Mouse (Mus musculus): ENCODE measurements around the gene Gnb5. TPM values are rescaled to one million over a fixed set of nuclear protein-coding genes. Genes with fewer than 3 reads are reported as not detected.
A peak's percentile ranks its signal among the peaks of the same experiment; 100 is the strongest.

Gnb5 gene
- polyA plus RNA-seq, 1 experiment from 2014 or later, result 24.6 TPM

GRCm38 (mm10) chr9:75312008-75312407 is 5.9 kb downstream of the Gnb5 start:
- no peak overlapping the region for H3K4me2 ChIP-seq
- 19% methylated on average over 4 of the region's 4 CpGs for WGBS
- H3K36me3 ChIP-seq, result no peaks in the 10 kb centered on the region
- H3K27me3 ChIP-seq, result no peaks in the 10 kb centered on the region
- no peak overlapping the region for H3K9ac ChIP-seq
- ATAC-seq (ENCODE audit: insufficient number of reproducible peaks, low FRiP score, low TSS enrichment, low read depth), result no peak
- peaks cover 24% of the 10 kb centered on the region for H3K4me1 ChIP-seq
- no peak overlapping the region for H3K4me3 ChIP-seq
- no peak overlapping the region for H3K27ac ChIP-seq
- no peaks in the 10 kb centered on the region for H3K9me3 ChIP-seq

- no peak for ATAC-seq (ENCODE audit: insufficient number of reproducible peaks, low FRiP score, low TSS enrichment, low read depth)
- H3K4me1 ChIP-seq, result peaks cover 24% of the 10 kb centered on the region
- H3K4me2 ChIP-seq, result peak overlapping the region; percentile 89
- peak overlapping the region; percentile 73 for H3K4me3 ChIP-seq
- 0 out of 2 replicates have a peak overlapping the region, but pooled peaks have one; percentile 60 for H3K9ac ChIP-seq
- no peaks in the 10 kb centered on the region for H3K27me3 ChIP-seq
- 34% methylated on average over 11 of the region's 11 CpGs for WGBS
- H3K9me3 ChIP-seq, result no peaks in the 10 kb centered on the region
- H3K27ac ChIP-seq, result 0 out of 2 replicates have a peak overlapping the region, but pooled peaks have one; percentile 17
- no peaks in the 10 kb centered on the region for H3K36me3 ChIP-seq
Observed at GRCm38 (mm10) chr9:75313138-75313831, 7.2 kb downstream of the Gnb5 start.

GRCm38 (mm10) chr9:75313832-75314516 is 7.9 kb downstream of the Gnb5 start:
- WGBS, result under 1% methylated on average over 41 of the region's 52 CpGs
- ATAC-seq (ENCODE audit: insufficient number of reproducible peaks, low FRiP score, low TSS enrichment, low read depth), result peak; percentile 71
- Histone ChIP-seq H3K27me3 (no peaks in the 10 kb centered on the region), H3K9ac (peak overlapping the region; percentile 60), H3K36me3 (no peaks in the 10 kb centered on the region), H3K4me1 (peaks cover 26% of the 10 kb centered on the region), H3K4me3 (peak overlapping the region; percentile 73), H3K27ac (peak overlapping the region; percentile 75), H3K9me3 (no peaks in the 10 kb centered on the region), H3K4me2 (peak overlapping the region; percentile 89)

- Histone ChIP-seq H3K4me3 (peak overlapping the region; percentile 73), H3K4me2 (peak overlapping the region; percentile 89), H3K9ac (peak overlapping the region; percentile 60), H3K27me3 (no peaks in the 10 kb centered on the region), H3K9me3 (no peaks in the 10 kb centered on the region), H3K27ac (peak overlapping the region; percentile 75), H3K4me1 (peaks cover 26% of the 10 kb centered on the region), H3K36me3 (no peaks in the 10 kb centered on the region)
- WGBS, result 2% methylated on average over 22 of the region's 22 CpGs
- no peak for ATAC-seq (ENCODE audit: insufficient number of reproducible peaks, low FRiP score, low TSS enrichment, low read depth)
Observed at GRCm38 (mm10) chr9:75314517-75315105, 8.5 kb downstream of the Gnb5 start.

GRCm38 (mm10) chr9:75315238-75315637 is 9.2 kb downstream of the Gnb5 start:
- H3K27me3 ChIP-seq, result no peaks in the 10 kb centered on the region
- no peak for ATAC-seq (ENCODE audit: insufficient number of reproducible peaks, low FRiP score, low TSS enrichment, low read depth)
- peaks cover 26% of the 10 kb centered on the region for H3K4me1 ChIP-seq
- no peak overlapping the region for H3K9ac ChIP-seq
- H3K9me3 ChIP-seq, result no peaks in the 10 kb centered on the region
- WGBS, result 71% methylated on average over 3 of the region's 3 CpGs
- H3K4me3 ChIP-seq, result peak overlapping the region; percentile 73
- H3K4me2 ChIP-seq, result peak overlapping the region; percentile 89
- no peak overlapping the region for H3K27ac ChIP-seq
- H3K36me3 ChIP-seq, result no peaks in the 10 kb centered on the region

GRCm38 (mm10) chr9:75316771-75317170 is 10.7 kb downstream of the Gnb5 start:
- ATAC-seq (ENCODE audit: insufficient number of reproducible peaks, low FRiP score, low TSS enrichment, low read depth), result no peak
- no peaks in the 10 kb centered on the region for H3K27me3 ChIP-seq
- 76% methylated on average over 6 of the region's 6 CpGs for WGBS
- H3K4me3 ChIP-seq, result no peak overlapping the region
- H3K9ac ChIP-seq, result no peak overlapping the region
- H3K27ac ChIP-seq, result no peak overlapping the region
- H3K4me1 ChIP-seq, result peaks cover 26% of the 10 kb centered on the region
- no peaks in the 10 kb centered on the region for H3K36me3 ChIP-seq
- no peaks in the 10 kb centered on the region for H3K9me3 ChIP-seq
- no peak overlapping the region for H3K4me2 ChIP-seq

GRCm38 (mm10) chr9:75318196-75318595 is 12.1 kb downstream of the Gnb5 start:
- Histone ChIP-seq H3K9me3 (no peaks in the 10 kb centered on the region), H3K4me2 (no peak overlapping the region), H3K4me1 (peaks cover 26% of the 10 kb centered on the region), H3K36me3 (no peaks in the 10 kb centered on the region), H3K9ac (no peak overlapping the region), H3K27me3 (no peaks in the 10 kb centered on the region), H3K4me3 (no peak overlapping the region), H3K27ac (no peak overlapping the region)
- no peak for ATAC-seq (ENCODE audit: insufficient number of reproducible peaks, low FRiP score, low TSS enrichment, low read depth)
- 88% methylated on average over 2 of the region's 2 CpGs for WGBS

GRCm38 (mm10) chr9:75319365-75319764 is 13.3 kb downstream of the Gnb5 start:
- no peak overlapping the region for H3K4me2 ChIP-seq
- H3K27ac ChIP-seq, result no peak overlapping the region
- no peak overlapping the region for H3K9ac ChIP-seq
- no peak overlapping the region for H3K4me3 ChIP-seq
- peaks cover 14% of the 10 kb centered on the region for H3K4me1 ChIP-seq
- H3K27me3 ChIP-seq, result no peaks in the 10 kb centered on the region
- H3K9me3 ChIP-seq, result no peaks in the 10 kb centered on the region
- ATAC-seq (ENCODE audit: insufficient number of reproducible peaks, low FRiP score, low TSS enrichment, low read depth), result no peak
- 74% methylated on average over 3 of the region's 3 CpGs for WGBS
- no peaks in the 10 kb centered on the region for H3K36me3 ChIP-seq

GRCm38 (mm10) chr9:75322099-75322885 is 16.2 kb downstream of the Gnb5 start:
- H3K27me3 ChIP-seq, result no peaks in the 10 kb centered on the region
- 66% methylated on average over 13 of the region's 13 CpGs for WGBS

GRCm38 (mm10) chr9:75328047-75328446 is 22.0 kb downstream of the Gnb5 start:
- Histone ChIP-seq H3K4me3 (no peak overlapping the region), H3K9ac (no peak overlapping the region), H3K9me3 (no peaks in the 10 kb centered on the region), H3K4me1 (no peaks in the 10 kb centered on the region), H3K27me3 (no peaks in the 10 kb centered on the region), H3K27ac (no peak overlapping the region), H3K36me3 (peaks cover 28% of the 10 kb centered on the region), H3K4me2 (no peak overlapping the region)
- no peak for ATAC-seq (ENCODE audit: insufficient number of reproducible peaks, low FRiP score, low TSS enrichment, low read depth)
- 93% methylated on average over 3 of the region's 3 CpGs for WGBS

More at GRCm38 (mm10) chr9:75322099-75322885, 16.2 kb downstream of the Gnb5 start:
- Histone ChIP-seq H3K4me1 (0 out of 2 replicates have a peak, but pooled peaks cover 2% of the 10 kb centered on the region), H3K36me3 (peaks cover 10% of the 10 kb centered on the region), H3K27ac (no peak overlapping the region), H3K4me2 (no peak overlapping the region), H3K9ac (no peak overlapping the region), H3K4me3 (no peak overlapping the region), H3K9me3 (no peaks in the 10 kb centered on the region)
- ATAC-seq (ENCODE audit: insufficient number of reproducible peaks, low FRiP score, low TSS enrichment, low read depth), result no peak

- 85% methylated on average over 8 of the region's 8 CpGs for WGBS
- Histone ChIP-seq H3K9me3 (no peaks in the 10 kb centered on the region), H3K36me3 (peaks cover 43% of the 10 kb centered on the region), H3K27me3 (no peaks in the 10 kb centered on the region), H3K4me1 (no peaks in the 10 kb centered on the region), H3K4me2 (no peak overlapping the region), H3K4me3 (no peak overlapping the region), H3K9ac (no peak overlapping the region), H3K27ac (no peak overlapping the region)
- ATAC-seq (ENCODE audit: insufficient number of reproducible peaks, low FRiP score, low TSS enrichment, low read depth), result no peak
Observed at GRCm38 (mm10) chr9:75330821-75331220, 24.7 kb downstream of the Gnb5 start.

All from limb, embryonic 15.5 days (tissue).